Mouse (Mus musculus) ovary, adult 18-20 months (tissue): Measurements from ENCODE around the gene Gm10100.
"Not testable (repeated sequence)": the region's sequence is repeated elsewhere in the genome, so short reads cannot be mapped to it uniquely, and the experiment has no call there.

ENCODE experiments used
- DNase-seq: peaks from one replicate; pipeline ENCODE4 v3.0.0; 2022; ENCODE audit warnings: low spot score, mixed read lengths

Gene Gm10100

DNA sequence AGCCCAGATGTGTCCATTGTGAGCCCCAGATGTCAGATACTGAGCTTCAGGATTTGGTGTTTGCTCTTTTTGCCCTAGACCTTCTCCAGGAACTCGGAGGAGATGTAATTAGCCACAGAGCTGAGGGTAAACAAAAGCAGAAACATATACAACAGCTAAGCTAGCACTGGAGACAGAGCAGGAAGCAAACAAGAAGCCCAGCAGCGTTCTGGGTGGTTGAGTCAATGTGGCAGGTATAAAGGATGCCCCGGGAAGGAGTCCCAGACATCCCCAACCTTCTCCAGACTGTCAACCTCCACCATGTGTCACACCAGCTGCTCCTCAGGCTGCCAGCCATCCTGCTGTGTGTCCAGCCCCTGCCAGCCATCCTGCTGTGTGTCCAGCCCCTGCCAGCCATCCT is at the start of gene Gm10100:
TSS of gene Gm10100 (plus strand) at position 301 of the 400 bp plus-strand sequence.
- no peak for DNase-seq

GRCm38 (mm10) chr10:77677562-77677961 is 48.7 kb upstream of the Gm10100 start:
- DNase-seq: no peak

DNA sequence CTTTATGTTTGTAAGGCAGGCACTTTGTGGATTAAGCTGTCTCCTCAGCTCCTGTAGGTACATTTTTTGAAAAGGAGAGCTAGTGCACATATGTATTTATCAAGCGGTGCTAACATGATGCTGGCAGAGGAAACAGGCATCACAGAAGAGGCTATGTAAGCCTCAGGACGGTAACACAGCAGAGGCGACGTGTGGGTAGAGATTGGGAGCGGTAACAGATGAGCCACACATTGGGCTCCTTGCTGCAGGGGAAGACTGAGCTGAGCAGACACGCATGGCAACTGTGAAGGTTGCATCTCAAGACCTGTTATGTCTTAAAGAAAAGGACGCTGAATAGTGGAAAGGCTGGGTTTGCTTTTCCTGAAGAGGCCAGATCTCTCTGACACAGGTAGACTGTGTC is 43.3 kb upstream of the Gm10100 start:
- DNase-seq: no peak

- no peak for DNase-seq
These were observed 42.1 kb upstream of the Gm10100 start for GRCm38 (mm10) chr10:77684181-77684580.

DNA sequence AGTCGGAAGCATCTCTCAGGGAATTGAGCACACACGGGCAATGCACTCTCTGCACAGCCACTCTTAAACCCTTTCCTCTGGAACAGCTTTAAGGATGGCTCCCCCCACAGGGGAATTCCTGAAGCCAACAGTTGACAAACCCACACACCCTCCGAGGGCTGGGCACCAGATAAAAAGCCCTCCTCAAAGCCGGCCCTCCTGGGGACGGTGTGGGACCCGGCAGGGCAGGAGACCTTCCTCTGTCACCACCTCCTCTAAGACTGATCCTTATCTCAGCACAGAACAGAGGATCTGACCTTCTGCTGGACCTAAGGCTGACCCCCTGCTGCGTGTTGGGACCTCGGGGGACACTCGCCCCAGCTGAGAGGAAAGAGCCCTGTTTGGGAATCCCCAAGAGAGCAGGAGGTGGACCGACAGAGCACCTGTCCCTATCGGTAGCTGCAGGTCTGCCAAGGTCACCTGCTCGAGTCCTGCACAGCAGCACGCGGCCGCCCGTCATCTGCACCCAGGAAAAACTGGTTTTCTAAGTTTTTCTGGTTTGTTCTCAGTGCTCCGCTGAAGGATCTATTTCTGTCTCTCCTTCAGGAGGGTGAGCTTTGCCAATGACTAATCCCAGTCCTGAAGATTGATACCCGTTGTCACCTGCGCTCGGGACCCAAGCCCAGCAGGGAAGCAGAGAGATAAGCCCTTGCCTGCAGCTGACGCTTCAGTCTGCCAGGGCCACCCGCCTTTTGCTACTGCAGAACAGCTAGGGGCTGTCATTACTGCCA is 40.2 kb upstream of the Gm10100 start, which contains the start of gene Tspear:
TSS of gene Tspear (plus strand) at position 675 of the 770 bp plus-strand sequence.
- DNase-seq: no peak

- DNase-seq: no peak
These were observed 39.3 kb upstream of the Gm10100 start for GRCm38 (mm10) chr10:77687021-77687420.

- DNase-seq: not testable (repeated sequence)
These were observed 35.9 kb upstream of the Gm10100 start, which contains the start of gene Gm19402 for GRCm38 (mm10) chr10:77690356-77690807. Gm19402 (minus strand) TSS chr10:77690757.

DNA sequence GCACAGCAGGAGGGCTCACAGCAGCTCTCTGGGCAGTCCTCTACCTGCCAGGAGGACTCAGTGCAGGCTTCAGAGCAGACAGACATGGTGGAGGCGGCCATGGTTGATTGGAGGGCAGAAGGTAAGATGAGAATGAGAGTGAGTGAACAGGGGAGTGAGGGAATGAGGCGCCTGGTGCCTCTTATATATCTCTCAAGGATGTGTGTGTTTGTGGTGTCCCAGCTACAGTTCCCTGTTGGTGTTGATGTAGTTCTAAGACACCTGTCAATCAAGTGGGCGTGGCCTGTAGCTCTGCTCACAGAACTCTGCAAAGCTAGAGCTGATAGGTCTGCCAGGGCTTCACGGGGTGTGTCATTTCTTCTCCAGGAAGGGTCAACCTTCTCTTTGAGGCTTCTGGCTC is 29.2 kb upstream of the Gm10100 start, which contains the start of gene Gm9508:
TSS of gene Gm9508 (minus strand) at position 101 of the 400 bp plus-strand sequence.
- DNase-seq: no peak

DNA sequence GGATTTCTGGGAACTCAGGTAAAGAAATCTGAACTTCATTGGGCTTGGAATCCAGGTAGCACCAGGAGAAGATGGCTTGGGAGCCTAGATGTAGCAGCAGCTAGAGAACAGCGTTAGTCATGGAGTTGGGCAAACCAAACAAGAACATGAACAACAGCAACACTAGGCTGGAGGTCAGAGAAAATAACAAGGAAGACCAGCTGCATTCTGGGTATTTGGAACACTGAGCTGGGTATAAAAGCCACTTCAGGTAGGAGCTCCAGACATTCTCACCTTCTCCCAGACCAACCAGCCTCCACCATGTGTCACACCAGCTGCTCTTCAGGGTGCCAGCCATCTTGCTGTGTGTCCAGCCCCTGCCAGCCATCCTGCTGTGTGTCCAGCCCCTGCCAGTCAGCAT is 20.0 kb upstream of the Gm10100 start, which contains the start of gene Gm10272:
TSS of gene Gm10272 (plus strand) at position 301 of the 400 bp plus-strand sequence.
- no peak for DNase-seq

DNA sequence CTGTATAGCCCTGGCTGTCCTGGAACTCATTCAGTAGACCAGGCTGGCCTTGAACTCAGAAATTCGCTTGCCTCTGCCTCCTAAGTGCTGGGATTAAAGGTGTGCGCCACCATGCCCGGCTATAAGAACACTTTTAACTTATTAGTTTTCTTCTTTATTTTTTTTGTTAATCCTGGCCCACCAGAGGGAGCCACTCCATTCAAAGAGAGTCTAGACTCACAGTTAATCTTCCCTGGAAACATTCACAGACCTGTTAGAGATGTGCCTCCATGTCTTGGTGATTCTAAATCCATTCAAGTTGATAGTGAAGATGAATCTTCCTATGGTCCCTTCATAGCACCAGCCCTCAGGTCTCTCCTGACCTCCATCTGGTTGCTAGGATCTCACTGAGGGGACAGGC is 16.5 kb upstream of the Gm10100 start:
- DNase-seq: no peak

DNA sequence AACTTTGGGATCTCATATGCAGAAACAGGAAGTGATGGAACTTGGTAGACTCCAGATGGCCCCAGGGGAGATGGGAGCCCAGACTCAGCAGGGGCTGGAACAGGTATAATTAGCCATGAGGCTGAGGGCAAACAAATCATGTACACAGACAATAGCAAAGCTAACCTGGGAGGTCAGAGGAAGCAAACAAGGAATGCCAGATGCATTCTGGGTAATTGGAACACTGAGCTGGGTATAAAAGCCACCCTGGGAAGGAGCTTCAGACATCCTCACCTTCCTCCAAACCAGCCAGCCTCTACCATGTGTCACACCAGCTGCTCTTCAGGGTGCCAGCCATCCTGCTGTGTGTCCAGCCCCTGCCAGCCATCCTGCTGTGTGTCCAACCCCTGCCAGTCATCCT is 15.1 kb upstream of the Gm10100 start, which contains the start of gene Gm10024:
TSS of gene Gm10024 (plus strand) at position 301 of the 400 bp plus-strand sequence.
- not testable (repeated sequence) for DNase-seq

DNA sequence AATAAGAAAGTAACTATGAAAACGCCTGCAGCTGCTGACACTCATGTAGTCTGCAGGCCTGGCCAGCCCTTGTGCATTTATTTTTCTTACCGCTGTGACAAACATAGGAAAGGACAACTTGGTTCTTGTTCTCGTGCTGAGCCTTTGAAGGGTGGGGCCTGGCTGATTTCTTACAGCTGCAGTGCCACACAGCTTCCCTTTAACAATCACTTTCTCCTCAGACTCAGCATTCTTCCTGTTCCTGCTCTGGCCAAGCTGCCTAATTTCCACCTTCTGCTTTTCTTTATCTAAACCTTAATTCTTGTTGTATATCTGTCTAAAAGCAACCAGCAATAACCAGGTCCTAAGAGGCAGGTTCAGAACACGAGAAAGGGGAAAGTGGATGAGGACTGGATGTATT is 12.6 kb upstream of the Gm10100 start:
- DNase-seq: no peak

DNA sequence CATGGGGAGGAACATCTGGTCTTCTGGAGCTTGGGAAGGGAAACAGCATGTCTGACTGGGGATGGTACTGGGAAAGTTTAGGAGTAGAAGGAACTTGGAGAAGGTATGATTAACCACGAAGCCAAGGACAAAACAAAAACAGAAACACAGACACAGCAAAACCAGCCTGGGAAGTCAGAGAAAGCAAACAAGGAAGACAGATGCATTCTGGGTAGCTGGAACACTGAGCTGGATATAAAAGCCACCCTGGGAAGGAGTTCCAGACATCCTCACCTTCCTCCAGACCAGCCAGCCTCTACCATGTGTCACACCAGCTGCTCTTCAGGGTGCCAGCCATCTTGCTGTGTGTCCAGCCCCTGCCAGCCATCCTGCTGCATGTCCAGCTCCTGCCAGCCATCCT is 10.8 kb upstream of the Gm10100 start, which contains the start of gene Gm10142:
TSS of gene Gm10142 (plus strand) at position 301 of the 400 bp plus-strand sequence.
- DNase-seq: no peak

GRCm38 (mm10) chr10:77720299-77720698 is 6.0 kb upstream of the Gm10100 start, which contains the start of gene Krtap12-1:
Krtap12-1 (plus strand) TSS chr10:77720599.
- DNase-seq: not testable (repeated sequence)

GRCm38 (mm10) chr10:77724855-77725254 is 1.4 kb upstream of the Gm10100 start:
- DNase-seq: no peak

- DNase-seq: no peak
These were observed 2.0 kb downstream of the Gm10100 start for GRCm38 (mm10) chr10:77728280-77728679.

DNA sequence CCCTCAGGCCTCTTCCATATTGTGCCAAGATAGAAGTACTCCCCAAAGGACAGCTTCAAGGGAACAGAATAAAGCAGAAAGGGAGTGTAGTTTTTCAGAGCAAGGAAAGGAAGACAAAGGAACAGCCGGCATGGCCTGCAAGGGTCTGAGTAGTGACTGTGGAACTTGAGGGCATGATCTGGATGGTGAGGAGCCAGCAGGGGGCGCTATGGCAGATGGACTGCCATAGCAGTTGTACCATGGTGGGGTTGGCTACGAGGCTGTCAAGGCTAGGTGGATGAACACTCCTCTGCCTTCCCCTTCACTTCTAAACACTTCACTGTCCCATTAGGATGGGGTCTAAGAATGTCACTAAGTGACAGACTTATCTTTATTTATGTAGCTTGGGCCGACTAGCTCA is 3.0 kb downstream of the Gm10100 start:
- no peak for DNase-seq

GRCm38 (mm10) chr10:77735928-77736327 is 9.6 kb downstream of the Gm10100 start:
- DNase-seq: no peak

DNA sequence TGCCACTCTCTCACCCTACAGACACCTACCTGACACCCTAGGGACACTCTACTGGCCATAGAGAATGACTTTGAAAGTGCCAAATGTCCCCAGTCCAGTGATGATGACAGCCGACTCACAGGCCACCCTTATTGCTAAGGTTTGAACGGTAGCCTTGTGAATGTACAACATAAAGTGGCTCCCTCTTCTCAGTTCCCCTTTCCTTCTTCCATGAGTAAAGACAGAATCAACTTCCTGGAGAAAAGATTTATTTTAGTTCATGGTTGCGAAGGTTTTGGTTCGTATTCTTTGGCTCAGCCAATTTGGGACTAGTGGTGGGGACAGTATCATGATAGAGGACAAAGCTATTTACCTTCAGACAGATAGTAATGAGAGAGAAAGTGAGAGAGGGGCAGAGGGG is 12.6 kb downstream of the Gm10100 start:
- no peak for DNase-seq

GRCm38 (mm10) chr10:77741924-77742688 is 15.8 kb downstream of the Gm10100 start, which contains the start of gene Gm18596:
Gm18596 (minus strand) TSS chr10:77742638.
- not testable (repeated sequence) for DNase-seq

GRCm38 (mm10) chr10:77750686-77751085 is 24.4 kb downstream of the Gm10100 start:
- not testable (repeated sequence) for DNase-seq

GRCm38 (mm10) chr10:77751254-77751653 is 25.0 kb downstream of the Gm10100 start, which contains the start of gene Gm9736:
Gm9736 (minus strand) TSS chr10:77751354.
- DNase-seq: not testable (repeated sequence)
